Mouse (Mus musculus): Measurements from ENCODE around the gene Oas1e. TPM values are rescaled to one million over a fixed set of nuclear protein-coding genes. Genes with fewer than 3 reads are reported as not detected.
"Not testable (repeated sequence)": the region's sequence is repeated elsewhere in the genome, so short reads cannot be mapped to it uniquely, and the experiment has no call there.

Oas1e gene
- polyA plus RNA-seq, 1 experiment from 2014 or later: not detected

DNA sequence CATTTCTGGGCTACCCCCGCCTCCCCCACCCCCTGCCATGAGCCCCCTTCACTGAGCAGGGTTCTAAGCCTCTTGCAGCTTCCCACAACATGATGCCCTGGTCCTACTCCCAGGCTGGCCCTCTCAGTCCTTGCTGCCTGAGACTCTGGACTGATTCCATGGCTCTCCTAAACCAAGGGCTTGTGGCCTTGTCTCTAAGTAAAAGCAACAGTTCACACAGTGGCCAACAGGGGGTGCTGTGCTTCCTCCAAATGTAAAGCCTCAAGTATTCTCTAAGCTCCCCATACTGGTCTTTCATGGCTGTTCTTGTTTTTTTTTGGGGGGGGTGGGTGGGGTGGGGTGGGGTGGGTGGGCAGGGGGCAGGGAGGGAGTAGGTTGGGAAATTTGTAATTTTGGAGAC lies 11.1 kb upstream of the Oas1e start:
- Histone ChIP-seq H3K36me3 (no peaks in the 10 kb centered on the region), H3K27me3 (no peaks in the 10 kb centered on the region), H3K9me3 (replicated peaks) (no peaks in the 10 kb centered on the region), H3K4me2 (no peak overlapping the region), H3K9ac (no peak overlapping the region), H3K4me1 (replicated peaks) (peaks cover 3% of the 10 kb centered on the region; the same call in 1 of the 2 replicates), H3K4me3 (replicated peaks) (no peak overlapping the region), H3K27ac (no peak overlapping the region)
- 55% methylated on average over 1 of the region's 1 CpGs for WGBS (ENCODE audit: insufficient replicate concordance)
- ATAC-seq (ENCODE audit: low read depth): no peak
- peak; percentile 17 for DNase-seq

DNA sequence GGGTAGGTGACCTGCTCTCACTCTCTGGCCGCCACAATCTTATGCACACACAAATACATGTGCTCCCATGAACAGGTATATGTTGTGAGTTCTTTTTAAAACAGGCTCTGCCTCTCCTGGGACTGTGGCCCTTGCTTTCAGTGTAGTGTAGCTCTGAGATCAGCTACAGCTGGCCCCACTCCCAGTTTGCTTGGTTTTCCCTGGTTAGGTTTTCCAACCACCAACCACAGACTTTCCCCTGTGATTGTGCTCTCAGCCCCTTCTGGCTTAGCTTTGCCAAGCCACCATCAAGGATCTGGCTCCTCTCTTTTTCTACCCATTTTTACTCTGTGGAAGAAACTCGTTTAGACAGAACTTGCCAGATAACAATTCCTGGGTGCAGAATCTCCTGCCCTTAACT lies 8.3 kb upstream of the Oas1e start:
- Histone ChIP-seq H3K4me1 (replicated peaks) (no peaks in the 10 kb centered on the region), H3K9me3 (replicated peaks) (no peaks in the 10 kb centered on the region), H3K9ac (no peak overlapping the region), H3K27ac (no peak overlapping the region), H3K4me3 (replicated peaks) (no peak overlapping the region), H3K36me3 (no peaks in the 10 kb centered on the region), H3K4me2 (no peak overlapping the region), H3K27me3 (no peaks in the 10 kb centered on the region)
- no peak for DNase-seq
- ATAC-seq (ENCODE audit: low read depth): no peak
- 34% methylated on average over 2 of the region's 2 CpGs for WGBS (ENCODE audit: insufficient replicate concordance)

DNA sequence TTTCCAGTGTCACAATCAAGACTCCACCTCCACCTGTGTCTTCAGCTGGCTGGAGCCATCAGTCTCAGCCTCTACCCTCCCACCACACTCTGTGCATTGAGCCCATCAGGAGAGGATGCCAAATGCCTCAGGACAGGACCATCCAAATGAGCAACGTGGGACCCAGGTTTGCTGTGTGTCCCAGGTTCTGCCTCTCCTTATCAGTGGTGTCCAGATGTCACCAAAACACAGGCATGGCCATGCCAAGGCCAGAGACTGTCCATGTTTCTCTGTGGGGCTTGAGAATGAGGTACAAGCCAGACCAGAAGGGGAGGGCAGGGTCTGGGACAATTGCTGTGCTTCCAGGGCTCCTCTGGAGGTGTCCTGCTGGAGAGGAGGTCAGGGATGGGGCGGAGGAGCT lies 3.6 kb upstream of the Oas1e start:
- ATAC-seq (ENCODE audit: low read depth); DNase-seq; H3K4me2 ChIP-seq: not testable (repeated sequence)

DNA sequence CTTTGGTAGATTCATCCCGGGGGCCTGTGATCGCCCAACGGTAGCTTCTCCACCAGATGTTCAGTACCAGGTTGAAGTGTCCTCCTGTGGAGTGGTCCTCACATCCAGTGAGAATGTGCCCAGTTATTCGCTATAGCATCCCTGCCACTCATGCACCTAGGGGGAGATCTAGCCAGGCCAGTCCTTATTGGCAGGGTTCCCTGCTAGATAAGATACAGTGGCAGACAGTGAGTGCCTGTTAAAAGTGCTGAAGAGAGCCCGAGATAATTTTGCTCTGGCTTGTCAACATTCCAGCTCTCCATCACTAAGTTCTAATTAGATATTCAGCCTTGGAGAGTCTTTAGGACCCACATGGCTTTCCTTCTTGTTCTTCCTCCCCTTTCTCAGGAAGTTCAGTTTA lies 2.8 kb upstream of the Oas1e start:
- ATAC-seq (ENCODE audit: low read depth); DNase-seq; H3K27me3 ChIP-seq; H3K4me3 ChIP-seq (replicated peaks); H3K9me3 ChIP-seq (replicated peaks); H3K4me1 ChIP-seq (replicated peaks); H3K9ac ChIP-seq; H3K27ac ChIP-seq; H3K4me2 ChIP-seq; H3K36me3 ChIP-seq: not testable (repeated sequence)
- 58% methylated on average over 5 of the region's 5 CpGs for WGBS (ENCODE audit: insufficient replicate concordance)

More for the DNA sequence above, 3.6 kb upstream of the Oas1e start:
- not testable (repeated sequence) for H3K27ac ChIP-seq; H3K4me1 ChIP-seq (replicated peaks); H3K36me3 ChIP-seq; H3K9ac ChIP-seq; H3K4me3 ChIP-seq (replicated peaks); H3K9me3 ChIP-seq (replicated peaks); H3K27me3 ChIP-seq
- WGBS (ENCODE audit: insufficient replicate concordance): 20% methylated on average over 2 of the region's 2 CpGs

DNA sequence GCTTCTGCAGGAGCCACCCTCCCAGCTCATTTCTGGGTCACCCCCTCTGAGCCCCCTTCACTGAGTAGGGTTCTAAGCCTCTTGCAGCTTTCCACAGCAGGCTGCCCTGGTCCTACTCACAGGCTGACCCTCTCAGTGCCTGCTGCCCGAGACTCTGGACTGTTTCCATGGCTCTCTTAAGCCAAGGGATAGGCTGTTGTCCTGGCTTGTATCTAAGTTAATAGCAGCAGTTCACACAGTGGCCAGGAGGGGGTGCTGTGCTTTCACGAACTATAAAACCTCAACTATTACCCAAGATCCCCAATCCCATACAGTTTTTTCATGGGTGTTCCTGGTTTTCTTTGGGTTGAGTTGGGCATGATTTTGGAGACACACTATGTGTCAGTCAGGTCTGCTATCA lies 2.3 kb downstream of the Oas1e start:
- H3K9me3 ChIP-seq (replicated peaks): no peaks in the 10 kb centered on the region
- H3K9ac ChIP-seq: no peak overlapping the region
- H3K27me3 ChIP-seq: no peaks in the 10 kb centered on the region
- H3K4me2 ChIP-seq: no peak overlapping the region
- no peaks in the 10 kb centered on the region for H3K4me1 ChIP-seq (replicated peaks)
- H3K36me3 ChIP-seq: no peaks in the 10 kb centered on the region
- WGBS (ENCODE audit: insufficient replicate concordance): 16% methylated on average over 2 of the region's 2 CpGs
- H3K4me3 ChIP-seq (replicated peaks): no peak overlapping the region
- ATAC-seq (ENCODE audit: low read depth) (no peak), DNase-seq (no peak)
- no peak overlapping the region for H3K27ac ChIP-seq

DNA sequence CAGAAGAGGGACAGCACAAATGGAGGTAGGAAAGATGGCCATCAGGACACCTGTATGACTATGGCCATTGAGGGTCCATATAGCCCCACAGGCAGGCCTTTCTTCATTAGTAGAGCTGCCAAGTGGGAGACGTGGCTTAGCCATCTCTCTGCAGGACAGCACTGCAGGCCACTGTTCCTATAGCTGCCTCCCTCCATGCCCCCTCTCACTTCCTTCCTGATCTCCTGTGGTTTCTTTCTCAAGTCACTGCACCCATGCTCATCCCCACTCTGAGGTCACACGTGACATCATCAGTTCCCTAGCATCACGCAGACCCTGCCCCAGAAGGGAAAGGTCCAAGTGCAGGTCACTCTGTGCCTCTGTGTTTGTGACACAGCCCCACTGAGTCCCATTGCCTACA lies 8.3 kb downstream of the Oas1e start:
- Histone ChIP-seq H3K4me2 (no peak overlapping the region), H3K4me3 (replicated peaks) (no peak overlapping the region), H3K9me3 (replicated peaks) (no peaks in the 10 kb centered on the region), H3K27ac (no peak overlapping the region), H3K27me3 (no peaks in the 10 kb centered on the region), H3K36me3 (no peaks in the 10 kb centered on the region), H3K4me1 (replicated peaks) (no peaks in the 10 kb centered on the region), H3K9ac (no peak overlapping the region)
- no peak for DNase-seq
- 13% methylated on average over 3 of the region's 3 CpGs for WGBS (ENCODE audit: insufficient replicate concordance)
- no peak for ATAC-seq (ENCODE audit: low read depth)

DNA sequence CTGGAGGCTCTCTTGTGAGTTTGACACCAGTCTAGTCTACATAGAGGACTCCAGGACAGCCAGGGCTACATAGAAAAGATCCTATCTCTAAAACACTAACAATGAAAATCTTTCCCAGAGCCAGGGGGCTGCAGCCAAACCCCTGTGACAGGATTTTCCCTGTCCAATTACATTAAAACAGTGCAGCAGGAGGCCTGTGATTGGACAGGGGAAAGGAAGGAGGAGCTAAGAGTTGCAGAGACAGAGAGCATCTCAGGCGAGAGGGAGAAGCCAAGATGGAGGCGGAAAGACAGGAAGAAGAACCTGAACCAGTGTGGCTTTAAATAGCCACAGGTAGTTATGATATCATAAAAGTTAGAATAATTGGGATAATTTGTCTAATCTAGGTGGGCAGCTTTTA lies 12.9 kb downstream of the Oas1e start:
- no peak overlapping the region for H3K27ac ChIP-seq
- H3K9me3 ChIP-seq (replicated peaks): no peaks in the 10 kb centered on the region
- no peaks in the 10 kb centered on the region for H3K36me3 ChIP-seq
- H3K4me1 ChIP-seq (replicated peaks): no peaks in the 10 kb centered on the region
- no peaks in the 10 kb centered on the region for H3K27me3 ChIP-seq
- no peak overlapping the region for H3K4me2 ChIP-seq
- H3K9ac ChIP-seq: no peak overlapping the region
- DNase-seq (no peak), ATAC-seq (ENCODE audit: low read depth) (no peak)
- H3K4me3 ChIP-seq (replicated peaks): no peak overlapping the region
- WGBS (ENCODE audit: insufficient replicate concordance): 44% methylated on average over 2 of the region's 2 CpGs

DNA sequence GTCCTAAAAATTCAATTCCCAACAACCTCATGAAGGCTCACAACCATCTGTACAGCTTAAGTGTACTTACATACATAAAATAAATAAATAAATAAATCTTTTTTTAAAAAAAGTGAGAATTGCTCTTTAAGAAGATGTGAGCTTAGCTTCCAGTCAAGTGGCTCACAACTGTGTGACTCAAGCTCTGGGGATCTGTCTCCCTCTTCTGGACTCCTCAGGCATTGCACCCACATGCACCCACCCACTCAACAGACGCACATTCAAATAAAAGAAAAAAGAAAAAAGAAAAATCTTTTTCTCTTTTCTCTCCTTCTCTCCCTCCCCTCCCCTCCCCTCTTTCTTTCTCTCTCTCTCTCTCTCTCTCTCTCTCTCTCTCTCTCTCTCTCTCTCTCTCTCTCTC lies 13.7 kb downstream of the Oas1e start:
- no peak overlapping the region for H3K4me3 ChIP-seq (replicated peaks)
- no peaks in the 10 kb centered on the region for H3K4me1 ChIP-seq (replicated peaks)
- no peak overlapping the region for H3K27ac ChIP-seq
- H3K36me3 ChIP-seq: no peaks in the 10 kb centered on the region
- no peak overlapping the region for H3K9ac ChIP-seq
- 79% methylated on average over 1 of the region's 1 CpGs for WGBS (ENCODE audit: insufficient replicate concordance)
- DNase-seq (no peak), ATAC-seq (ENCODE audit: low read depth) (no peak)
- no peaks in the 10 kb centered on the region for H3K9me3 ChIP-seq (replicated peaks)
- no peak overlapping the region for H3K4me2 ChIP-seq
- H3K27me3 ChIP-seq: no peaks in the 10 kb centered on the region

DNA sequence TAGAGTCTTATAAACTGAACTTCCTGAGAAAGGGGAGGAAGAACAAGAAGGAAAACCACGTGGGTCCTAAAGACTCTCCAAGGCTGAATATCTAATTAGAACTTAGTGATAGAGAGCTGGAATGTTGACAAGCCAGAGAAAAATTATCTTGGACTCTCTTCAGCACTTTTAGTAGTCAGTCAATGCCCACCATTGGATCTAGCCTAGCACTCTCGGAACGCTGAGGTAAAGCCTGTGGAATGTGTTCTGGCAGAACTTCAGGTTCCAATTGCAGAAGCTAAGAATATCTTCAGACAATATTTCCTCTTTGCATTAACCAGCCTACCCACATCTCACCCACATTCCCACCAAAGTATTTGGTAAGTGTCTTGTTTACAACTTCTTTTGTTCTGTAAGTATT lies 15.4 kb downstream of the Oas1e start:
- Histone ChIP-seq H3K9ac (no peak overlapping the region), H3K27ac (no peak overlapping the region), H3K27me3 (no peaks in the 10 kb centered on the region), H3K4me1 (replicated peaks) (peaks cover 15% of the 10 kb centered on the region), H3K4me2 (no peak overlapping the region), H3K36me3 (no peaks in the 10 kb centered on the region), H3K4me3 (replicated peaks) (no peak overlapping the region), H3K9me3 (replicated peaks) (no peaks in the 10 kb centered on the region)
- no peak for ATAC-seq (ENCODE audit: low read depth)
- DNase-seq: no peak
- WGBS (ENCODE audit: insufficient replicate concordance): 24% methylated on average over 3 of the region's 3 CpGs

DNA sequence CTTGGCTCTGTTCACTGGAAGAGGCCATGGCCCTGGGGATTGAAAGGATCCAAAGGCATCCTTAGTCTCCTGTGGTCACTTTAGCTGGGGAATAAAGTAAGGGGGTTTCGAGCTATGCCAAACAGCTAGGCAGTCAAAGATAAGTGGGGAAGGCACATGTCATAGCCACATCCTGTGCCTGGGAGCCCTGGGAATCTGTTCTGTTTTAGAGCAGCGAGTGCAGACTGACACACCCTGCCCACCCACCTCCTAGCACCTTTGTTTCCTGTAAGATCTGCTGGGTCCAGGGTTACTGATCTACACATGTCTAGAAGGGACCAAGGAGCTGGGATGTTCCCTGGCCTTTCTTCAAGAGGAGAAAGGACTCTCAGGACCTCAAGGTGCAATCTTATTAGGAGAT lies 16.4 kb downstream of the Oas1e start:
- Histone ChIP-seq H3K4me2 (no peak overlapping the region), H3K27me3 (no peaks in the 10 kb centered on the region), H3K4me3 (replicated peaks) (no peak overlapping the region), H3K4me1 (replicated peaks) (peaks cover 20% of the 10 kb centered on the region), H3K36me3 (no peaks in the 10 kb centered on the region), H3K27ac (no peak overlapping the region), H3K9me3 (replicated peaks) (no peaks in the 10 kb centered on the region), H3K9ac (no peak overlapping the region)
- ATAC-seq (ENCODE audit: low read depth) (no peak), DNase-seq (no peak)
- 12% methylated on average over 2 of the region's 2 CpGs for WGBS (ENCODE audit: insufficient replicate concordance)

DNA sequence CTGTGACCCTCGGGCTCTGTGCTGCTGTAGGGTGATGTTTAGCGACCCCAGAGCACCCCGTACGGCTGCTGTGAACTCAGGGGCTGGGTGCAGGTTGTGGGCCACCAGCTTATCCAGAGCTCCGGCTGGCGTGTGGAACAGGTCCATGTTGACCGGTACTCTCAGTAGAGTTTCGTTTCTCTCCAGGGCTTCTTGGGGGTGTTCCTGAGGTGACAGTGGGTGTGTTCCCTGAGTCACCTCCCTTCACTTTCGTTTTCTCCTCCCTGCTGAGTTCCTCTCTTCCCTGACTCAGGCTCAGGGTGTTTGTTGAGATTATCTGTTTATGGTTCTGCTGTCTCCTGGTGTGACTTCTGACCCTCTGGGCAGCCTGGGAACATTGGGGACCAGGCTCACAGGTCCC lies 17.9 kb downstream of the Oas1e start, which contains the start of gene Oas3:
Oas3 (minus strand) TSS at position 184 of the 400 bp plus-strand sequence.
- no peak for ATAC-seq (ENCODE audit: low read depth)
- H3K9ac ChIP-seq: no peak within 1 kb of the TSS

DNA sequence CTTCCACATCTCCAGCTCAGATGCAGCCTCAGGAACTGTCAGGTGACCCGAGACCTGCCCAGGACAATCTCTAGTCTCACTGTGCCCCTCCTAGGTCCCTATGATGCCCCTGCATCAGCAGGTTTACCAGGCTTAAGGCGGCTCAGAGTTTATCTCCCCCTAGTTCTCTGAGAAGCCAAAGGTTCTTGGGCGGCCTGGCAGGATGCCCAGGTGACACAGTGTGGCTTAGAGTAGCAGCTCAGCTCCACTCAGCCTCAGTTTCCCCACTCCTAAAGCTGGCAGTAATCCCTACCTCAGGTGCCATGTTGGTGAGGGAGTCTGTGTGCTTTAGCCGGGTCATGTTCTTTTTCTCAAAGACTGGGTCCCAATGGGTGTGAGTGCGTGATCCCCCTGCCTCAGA lies 18.5 kb downstream of the Oas1e start:
- Histone ChIP-seq H3K4me1 (replicated peaks) (peaks cover 20% of the 10 kb centered on the region), H3K27ac (no peak overlapping the region), H3K27me3 (no peaks in the 10 kb centered on the region), H3K9ac (no peak overlapping the region), H3K4me2 (no peak overlapping the region), H3K4me3 (replicated peaks) (no peak overlapping the region), H3K36me3 (no peaks in the 10 kb centered on the region), H3K9me3 (replicated peaks) (no peaks in the 10 kb centered on the region)
- WGBS (ENCODE audit: insufficient replicate concordance): 68% methylated on average over 5 of the region's 5 CpGs
- ATAC-seq (ENCODE audit: low read depth) (no peak), DNase-seq (no peak)

More for the DNA sequence above, 17.9 kb downstream of the Oas1e start, which contains the start of gene Oas3:
- Histone ChIP-seq H3K36me3 (no peaks in the 10 kb centered on the region), H3K4me1 (replicated peaks) (peaks cover 20% of the 10 kb centered on the region), H3K27ac (no peak within 1 kb of the TSS), H3K27me3 (no peaks in the 10 kb centered on the region), H3K4me3 (replicated peaks) (no peak within 1 kb of the TSS), H3K9me3 (replicated peaks) (no peaks in the 10 kb centered on the region), H3K4me2 (no peak within 1 kb of the TSS)
- 58% methylated on average over 9 of the region's 9 CpGs for WGBS (ENCODE audit: insufficient replicate concordance)
- DNase-seq: no peak
